Mouse (Mus musculus) forebrain, embryonic 14.5 days (tissue): ENCODE measurements around the gene Eif2ak4. TPM values are rescaled to one million over a fixed set of nuclear protein-coding genes. Genes with fewer than 3 reads are reported as not detected.

Experiments
- ATAC-seq: fragments of 200-750 bp; cut with Nextera tagmentation; 2 replicates; pipeline ENCODE4 v1.8.0; 2017; ENCODE audit warnings: mild to moderate bottlenecking, moderate library complexity
- DNase-seq: peaks from one replicate; pipeline ENCODE4 v3.0.0-alpha.2; 2015; ENCODE audit warnings: low spot score
- H3K27ac ChIP-seq: fragments of 300-500 bp; sonication (generic); 2 replicates; pipeline ENCODE4 v1.5.1; 2014; ENCODE audit warnings: low read depth, mild to moderate bottlenecking, control low read depth, low read length, moderate library complexity
- H3K27me3 ChIP-seq: fragments of 300-500 bp; sonication (generic); replicated peaks from 2 replicates; pipeline ENCODE4 v1.6.1; 2014; ENCODE audit warnings: low read length, control low read depth, mixed read lengths; ENCODE audit not compliant: control insufficient read depth, insufficient read depth
- H3K36me3 ChIP-seq: fragments of 300-500 bp; sonication (generic); 2 replicates; pipeline ENCODE4 v1.6.1; 2014; ENCODE audit warnings: low read length, control low read depth; ENCODE audit not compliant: control insufficient read depth, insufficient read depth
- H3K4me1 ChIP-seq: fragments of 300-500 bp; sonication (generic); 2 replicates; pipeline ENCODE4 v1.6.1; 2014; ENCODE audit warnings: antibody characterized with exemption, low read length, control low read depth; ENCODE audit not compliant: control insufficient read depth, insufficient read depth
- H3K4me2 ChIP-seq: fragments of 300-500 bp; sonication (generic); 2 replicates; pipeline ENCODE4 v1.6.1; 2014; ENCODE audit warnings: mild to moderate bottlenecking, control low read depth, low read length
- H3K4me3 ChIP-seq: fragments of 300-500 bp; sonication (generic); 2 replicates; pipeline ENCODE4 v1.5.1; 2014; ENCODE audit warnings: low read depth, low read length, control low read depth
- H3K9ac ChIP-seq: fragments of 300-500 bp; sonication (generic); 2 replicates; pipeline ENCODE4 v1.6.1; 2014; ENCODE audit warnings: mild to moderate bottlenecking, low read length, control low read depth, moderate library complexity
- H3K9me3 ChIP-seq: fragments of 300-500 bp; sonication (generic); replicated peaks from 2 replicates; pipeline ENCODE4 v1.6.1; 2016; ENCODE audit warnings: low read length, control low read depth, mixed read lengths; ENCODE audit not compliant: control insufficient read depth
- WGBS: fragments of 180-500 bp; shearing (Covaris S2); extraction: QIAGEN DNeasy Blood & Tissue Kit; methylation state at CpG from one replicate; pipeline ENCODE4 v1.1.7; 2014; 5-methylcytosine and 5-hydroxymethylcytosine counted together
- polyA plus RNA-seq: library from polyadenylated mRNA; unstranded; fragments of >200 nt; fragmentation: Nextera tagmentation; extraction: Ambion mirVana; gene quantifications from 2 replicates; pipeline ENCODE4 v1.2.1, GENCODE M21; 2014

Eif2ak4 gene
- polyA plus RNA-seq, 1 experiment from 2014 or later: 6.4 TPM

- DNase-seq (no peak), ATAC-seq (no peak)
- Histone ChIP-seq H3K27me3 (no peaks in the 10 kb centered on the region), H3K9me3 (no peaks in the 10 kb centered on the region), H3K4me3 (no peak overlapping the region), H3K4me1 (no peaks in the 10 kb centered on the region), H3K27ac (no peak overlapping the region), H3K9ac (no peak overlapping the region), H3K4me2 (no peak overlapping the region), H3K36me3 (peaks cover 45% of the 10 kb centered on the region)
- WGBS: 96% methylated on average over 6 of the region's 6 CpGs
Measured at GRCm38 (mm10) chr2:118415601-118416355, 27.4 kb downstream of the Eif2ak4 start.

GRCm38 (mm10) chr2:118418076-118418475 lies 29.7 kb downstream of the Eif2ak4 start:
- Histone ChIP-seq H3K4me2 (no peak overlapping the region), H3K36me3 (peaks cover 46% of the 10 kb centered on the region), H3K27me3 (no peaks in the 10 kb centered on the region), H3K9me3 (no peaks in the 10 kb centered on the region), H3K4me3 (no peak overlapping the region), H3K27ac (no peak overlapping the region), H3K9ac (no peak overlapping the region), H3K4me1 (no peaks in the 10 kb centered on the region)
- DNase-seq (no peak), ATAC-seq (no peak)
- WGBS: 94% methylated on average over 4 of the region's 4 CpGs

- no peak overlapping the region for H3K27ac ChIP-seq
- ATAC-seq (no peak), DNase-seq (no peak)
- no peaks in the 10 kb centered on the region for H3K4me1 ChIP-seq
- H3K9ac ChIP-seq: no peak overlapping the region
- WGBS: 90% methylated on average over 15 of the region's 15 CpGs
- H3K4me3 ChIP-seq: no peak overlapping the region
- H3K27me3 ChIP-seq: no peaks in the 10 kb centered on the region
- no peaks in the 10 kb centered on the region for H3K9me3 ChIP-seq
- H3K36me3 ChIP-seq: peaks cover 39% of the 10 kb centered on the region
- no peak overlapping the region for H3K4me2 ChIP-seq
Measured at GRCm38 (mm10) chr2:118421951-118422350, 33.5 kb downstream of the Eif2ak4 start.

- ATAC-seq (no peak), DNase-seq (no peak)
- peaks cover 39% of the 10 kb centered on the region for H3K36me3 ChIP-seq
- no peak overlapping the region for H3K9ac ChIP-seq
- H3K4me2 ChIP-seq: no peak overlapping the region
- WGBS: 90% methylated on average over 8 of the region's 8 CpGs
- no peaks in the 10 kb centered on the region for H3K9me3 ChIP-seq
- no peak overlapping the region for H3K4me3 ChIP-seq
- H3K27ac ChIP-seq: no peak overlapping the region
- H3K4me1 ChIP-seq: no peaks in the 10 kb centered on the region
- no peaks in the 10 kb centered on the region for H3K27me3 ChIP-seq
Measured at GRCm38 (mm10) chr2:118422385-118422784, 34.0 kb downstream of the Eif2ak4 start.

- Histone ChIP-seq H3K9me3 (no peaks in the 10 kb centered on the region), H3K4me2 (no peak overlapping the region), H3K4me1 (no peaks in the 10 kb centered on the region), H3K9ac (no peak overlapping the region), H3K36me3 (peaks cover 38% of the 10 kb centered on the region), H3K27me3 (no peaks in the 10 kb centered on the region), H3K4me3 (no peak overlapping the region), H3K27ac (no peak overlapping the region)
- WGBS: 85% methylated on average over 6 of the region's 6 CpGs
- ATAC-seq (no peak), DNase-seq (no peak)
Measured at GRCm38 (mm10) chr2:118428296-118428695, 39.9 kb downstream of the Eif2ak4 start.

GRCm38 (mm10) chr2:118429297-118429696 lies 40.9 kb downstream of the Eif2ak4 start:
- H3K9me3 ChIP-seq: no peaks in the 10 kb centered on the region
- no peaks in the 10 kb centered on the region for H3K4me1 ChIP-seq
- no peaks in the 10 kb centered on the region for H3K27me3 ChIP-seq
- H3K4me3 ChIP-seq: no peak overlapping the region
- no peak for DNase-seq
- no peak overlapping the region for H3K9ac ChIP-seq
- WGBS: 86% methylated on average over 9 of the region's 9 CpGs
- ATAC-seq: no peak
- no peak overlapping the region for H3K27ac ChIP-seq
- peaks cover 48% of the 10 kb centered on the region for H3K36me3 ChIP-seq
- no peak overlapping the region for H3K4me2 ChIP-seq

- DNase-seq: no peak
- no peak overlapping the region for H3K4me2 ChIP-seq
- H3K4me3 ChIP-seq: no peak overlapping the region
- no peak overlapping the region for H3K9ac ChIP-seq
- 88% methylated on average over 16 of the region's 16 CpGs for WGBS
- H3K4me1 ChIP-seq: no peaks in the 10 kb centered on the region
- H3K36me3 ChIP-seq: peaks cover 56% of the 10 kb centered on the region
- H3K27ac ChIP-seq: no peak overlapping the region
- no peaks in the 10 kb centered on the region for H3K27me3 ChIP-seq
- no peak for ATAC-seq
- no peaks in the 10 kb centered on the region for H3K9me3 ChIP-seq
Measured at GRCm38 (mm10) chr2:118430630-118431029, 42.2 kb downstream of the Eif2ak4 start.

GRCm38 (mm10) chr2:118431589-118431988 lies 43.2 kb downstream of the Eif2ak4 start:
- Histone ChIP-seq H3K9me3 (no peaks in the 10 kb centered on the region), H3K27ac (no peak overlapping the region), H3K9ac (no peak overlapping the region), H3K4me1 (no peaks in the 10 kb centered on the region), H3K36me3 (peaks cover 61% of the 10 kb centered on the region), H3K4me3 (no peak overlapping the region), H3K4me2 (no peak overlapping the region), H3K27me3 (no peaks in the 10 kb centered on the region)
- DNase-seq: peak; percentile 44
- no peak for ATAC-seq
- WGBS: 71% methylated on average over 5 of the region's 5 CpGs

GRCm38 (mm10) chr2:118442172-118442571 lies 53.8 kb downstream of the Eif2ak4 start:
- 91% methylated on average over 5 of the region's 5 CpGs for WGBS
- H3K4me1 ChIP-seq: peaks cover 4% of the 10 kb centered on the region; the same call in 1 of the 2 replicates
- H3K9ac ChIP-seq: no peak overlapping the region
- no peak overlapping the region for H3K4me3 ChIP-seq
- H3K36me3 ChIP-seq: peaks cover 19% of the 10 kb centered on the region; the same call in 1 of the 2 replicates
- DNase-seq (no peak), ATAC-seq (no peak)
- H3K27ac ChIP-seq: no peak overlapping the region
- H3K27me3 ChIP-seq: no peaks in the 10 kb centered on the region
- no peak overlapping the region for H3K4me2 ChIP-seq
- no peaks in the 10 kb centered on the region for H3K9me3 ChIP-seq
